Comparison of ENCODE assay signal across 14 mouse cellular contexts in genomic region chr2:170695937-170696510, GRCm38 (mm10). TPM values are rescaled to one million over a fixed set of nuclear protein-coding genes. Genes with fewer than 3 reads are reported as not detected.
DNase-seq lines count a peak whose midpoint lies in the region; ATAC-seq and TF ChIP-seq lines count a peak whose summit lies in the region.
"Had no signal": no experiment of that assay in that cellular context is flagged by ENCODE, and none has a peak within 500 bp of the region (broad histone marks: within the 10 kb centered on the region; RNA-seq: fewer than 3 reads in every experiment).

No protein-coding gene starts in this region.

- no peaks in the 10 kb centered on the region for H3K9me3 ChIP-seq in limb, embryonic 11.5 days (ENCODE audit: control insufficient read depth, low read length)
- no peaks in the 10 kb centered on the region for H3K9me3 ChIP-seq in limb, embryonic 10.5 days (replicated peaks)
- H3K9me3 ChIP-seq in hindbrain, postnatal 0 days (ENCODE audit: low read length) = no peaks in the 10 kb centered on the region
- H3K9me3 ChIP-seq: limb, embryonic 12.5 days had no signal

- no peaks in the 10 kb centered on the region for H3K27me3 ChIP-seq in limb, embryonic 11.5 days (ENCODE audit: control insufficient read depth, insufficient read depth, low read length)
- H3K27me3 ChIP-seq in limb, embryonic 10.5 days (ENCODE audit: low read depth, poor library complexity, severe bottlenecking) = no peaks in the 10 kb centered on the region
- no peaks in the 10 kb centered on the region for H3K27me3 ChIP-seq in hindbrain, postnatal 0 days (ENCODE audit: insufficient read depth, low read length)
- H3K27me3 ChIP-seq: limb, embryonic 12.5 days had no signal

- peak; percentile 44; the same call in 1 of the 2 replicates for ATAC-seq in limb, embryonic 11.5 days (ENCODE audit: insufficient number of reproducible peaks, low FRiP score, low TSS enrichment, low read depth)
- peak; percentile 61; the same call in 1 of the 2 replicates for ATAC-seq in hindbrain, postnatal 0 days

- H3K4me2 ChIP-seq in limb, embryonic 11.5 days (ENCODE audit: low read depth, severe bottlenecking) = no peak overlapping the region
- H3K4me2 ChIP-seq in hindbrain, postnatal 0 days (ENCODE audit: low read depth, low read length) = no peak overlapping the region
- H3K4me2 ChIP-seq: limb, embryonic 12.5 days had no signal

- peak; percentile 30 for DNase-seq in gastrocnemius, adult 2 months
- no peak for DNase-seq in gastrocnemius, postnatal 14 days
- DNase-seq in limb, embryonic 11.5 days (ENCODE audit: low spot score) = no peak
- no peak for DNase-seq in limb, embryonic 10.5 days (ENCODE audit: low spot score)
- DNase-seq in R1 (ENCODE audit: low read depth, low spot score) = peak; percentile 89
- no peak for DNase-seq in hindbrain, postnatal 0 days (ENCODE audit: low spot score)
- DNase-seq in thymus, postnatal 10 days (ENCODE audit: low spot score in 2 of 2) = no peak
- no peak for DNase-seq in urinary bladder, postnatal 25 days (ENCODE audit: low spot score)
- DNase-seq: adrenal gland, postnatal 25 days; cerebellum, adult 18-20 months; gastrocnemius, postnatal 25 days; layer of hippocampus, adult 9-11 months; thymus, postnatal 4 days had no signal

- H3K27ac ChIP-seq in gastrocnemius, adult 2 months = no peak overlapping the region
- H3K27ac ChIP-seq in limb, embryonic 11.5 days (replicated peaks; ENCODE audit: low read depth, low read length) = no peak overlapping the region
- no peak overlapping the region for H3K27ac ChIP-seq in limb, embryonic 10.5 days
- H3K27ac ChIP-seq in hindbrain, postnatal 0 days = no peak overlapping the region
- H3K27ac ChIP-seq: limb, embryonic 12.5 days had no signal

- H3K36me3 ChIP-seq in limb, embryonic 11.5 days (ENCODE audit: control insufficient read depth, insufficient read depth, low read length) = no peaks in the 10 kb centered on the region
- no peaks in the 10 kb centered on the region for H3K36me3 ChIP-seq in limb, embryonic 10.5 days
- H3K36me3 ChIP-seq in hindbrain, postnatal 0 days (ENCODE audit: insufficient read depth, low read length) = no peaks in the 10 kb centered on the region
- H3K36me3 ChIP-seq: limb, embryonic 12.5 days had no signal

- intact Hi-C loops in gastrocnemius, adult 2 months (cut with DNase I) = no loop called here
- intact Hi-C loops in gastrocnemius, postnatal 14 days (cut with DNase I; ENCODE audit: low total_unique reads) = no loop called here

- H3K9ac ChIP-seq in limb, embryonic 11.5 days (ENCODE audit: low read length) = no peak overlapping the region
- no peak overlapping the region for H3K9ac ChIP-seq in hindbrain, postnatal 0 days (replicated peaks; ENCODE audit: low read length)
- H3K9ac ChIP-seq: limb, embryonic 12.5 days had no signal

- WGBS in limb, embryonic 11.5 days = 73% methylated on average over 14 of the region's 14 CpGs
- WGBS in limb, embryonic 10.5 days = 75% methylated on average over 14 of the region's 14 CpGs
- 74% methylated on average over 14 of the region's 14 CpGs for WGBS in hindbrain, postnatal 0 days

- no peaks in the 10 kb centered on the region for H3K4me1 ChIP-seq in limb, embryonic 11.5 days (ENCODE audit: control insufficient read depth, insufficient read depth, low read length)
- peaks cover 9% of the 10 kb centered on the region for H3K4me1 ChIP-seq in limb, embryonic 10.5 days
- no peaks in the 10 kb centered on the region for H3K4me1 ChIP-seq in hindbrain, postnatal 0 days (ENCODE audit: insufficient read depth, low read length)
- H3K4me1 ChIP-seq: limb, embryonic 12.5 days had no signal

- TF ChIP-seq CTCF in gastrocnemius, adult 2 months (IDR thresholded peaks at IDR 0.05) = no peak
- no peak for TF ChIP-seq CTCF in hindbrain, postnatal 0 days (IDR thresholded peaks at IDR 0.05; ENCODE audit: low read depth)

- H3K4me3 ChIP-seq in gastrocnemius, adult 2 months = no peak overlapping the region
- H3K4me3 ChIP-seq in limb, embryonic 11.5 days (ENCODE audit: low read depth, low read length) = no peak overlapping the region
- H3K4me3 ChIP-seq in limb, embryonic 10.5 days = no peak overlapping the region
- H3K4me3 ChIP-seq in hindbrain, postnatal 0 days (ENCODE audit: low read length) = no peak overlapping the region
- H3K4me3 ChIP-seq: limb, embryonic 12.5 days had no signal

RNA-seq across cellular contexts. Expression of gene Dok5, which starts 35.6 kb away (rescaled TPM):
- 1 to 10 TPM; 2.9 to 3.8 TPM for total RNA-seq in gastrocnemius, adult 2 months (2021)
- total RNA-seq in gastrocnemius, postnatal 14 days (2021) = 10 to 100 TPM; 13.6 to 17.0 TPM
- polyA plus RNA-seq in limb, embryonic 11.5 days (2014; fragmentation: Nextera tagmentation; extraction: Ambion mirVana) = 0.95 and 2.0 TPM in 2 replicates
- polyA plus RNA-seq in limb, embryonic 10.5 days (2016; fragmentation: Nextera tagmentation; extraction: Ambion mirVana) = 0.85 and 1.8 TPM in 2 replicates
- 29.7 and 34.9 TPM in 2 replicates for total RNA-seq in hindbrain, postnatal 0 days (2014; rRNA removed)
- 32.6 and 38.0 TPM in 2 replicates for polyA plus RNA-seq in hindbrain, postnatal 0 days (2015; fragmentation: Nextera tagmentation; extraction: Ambion mirVana)

Comparison
In these comparisons a context has a peak if more than half of its experiments do, and no peak if none do; other contexts are left out.
1. DNase-seq: peak in gastrocnemius, adult 2 months (single experiment) and R1 (single experiment); none in gastrocnemius, postnatal 14 days (single experiment), limb, embryonic 11.5 days (single experiment), limb, embryonic 10.5 days (single experiment), hindbrain, postnatal 0 days (single experiment), thymus, postnatal 10 days (0 of 2) and urinary bladder, postnatal 25 days (single experiment).